ENCODE assay signal across 19 mouse cellular contexts in genomic region chr4:7979772-7980351, GRCm38 (mm10).
DNase-seq lines count a peak whose midpoint lies in the region; ATAC-seq lines count a peak whose summit lies in the region.
"Had no signal": no experiment of that assay in that cellular context is flagged by ENCODE, and none has a peak within 500 bp of the region (broad histone marks: within the 10 kb centered on the region; RNA-seq: fewer than 3 reads in every experiment).

No protein-coding gene starts in this region.

- DNase-seq in forebrain, embryonic 14.5 days (ENCODE audit: low spot score), result peak; percentile 32
- DNase-seq in midbrain, embryonic 11.5 days (ENCODE audit: low spot score, missing footprints), result no peak
- DNase-seq in kidney, adult 18-20 months, result no peak
- no peak for DNase-seq in adrenal gland, postnatal 4 days (ENCODE audit: low spot score in 2 of 2)
- DNase-seq: adrenal gland, adult 8-10 months; adrenal gland, postnatal 36 days; B cell, adult 2 months; cerebellum, adult 11-12 months; cerebellum, adult 9-10 months; cerebellum, postnatal 25 days; gastrocnemius, postnatal 10 days had no signal

- H3K36me3 ChIP-seq in forebrain, embryonic 14.5 days (ENCODE audit: control insufficient read depth, insufficient read depth, low read length), result no peaks in the 10 kb centered on the region
- H3K36me3 ChIP-seq in forebrain, embryonic 13.5 days (ENCODE audit: poor library complexity, severe bottlenecking), result no peaks in the 10 kb centered on the region
- no peaks in the 10 kb centered on the region for H3K36me3 ChIP-seq in midbrain, embryonic 13.5 days
- H3K36me3 ChIP-seq in midbrain, embryonic 11.5 days (ENCODE audit: control insufficient read depth, insufficient read depth, low read length), result no peaks in the 10 kb centered on the region
- no peaks in the 10 kb centered on the region for H3K36me3 ChIP-seq in midbrain, embryonic 16.5 days (ENCODE audit: control insufficient read depth, insufficient read depth, low read length)
- H3K36me3 ChIP-seq: embryonic facial prominence, embryonic 12.5 days; heart, embryonic 12.5 days; hindbrain, embryonic 10.5 days had no signal

- no peak for ATAC-seq in forebrain, embryonic 14.5 days
- no peak for ATAC-seq in forebrain, embryonic 13.5 days
- no peak for ATAC-seq in midbrain, embryonic 13.5 days
- ATAC-seq in midbrain, embryonic 11.5 days (ENCODE audit: low FRiP score), result no peak
- peak; percentile 32 for ATAC-seq in CD4-positive, CD25-positive, alpha-beta regulatory T cell, adult 4 months
- peak; percentile 54 for ATAC-seq in midbrain, embryonic 16.5 days
- ATAC-seq: intestine, embryonic 16.5 days had no signal

- H3K4me1 ChIP-seq in forebrain, embryonic 14.5 days (ENCODE audit: control insufficient read depth, insufficient read depth, low read length), result no peaks in the 10 kb centered on the region
- no peaks in the 10 kb centered on the region for H3K4me1 ChIP-seq in forebrain, embryonic 13.5 days
- H3K4me1 ChIP-seq in midbrain, embryonic 13.5 days (replicated peaks), result 0 out of 2 replicates have a peak, but pooled peaks cover 5% of the 10 kb centered on the region
- H3K4me1 ChIP-seq in midbrain, embryonic 11.5 days (ENCODE audit: control insufficient read depth, insufficient read depth, low read length), result peaks cover 2% of the 10 kb centered on the region; the same call in 1 of the 2 replicates
- no peaks in the 10 kb centered on the region for H3K4me1 ChIP-seq in midbrain, embryonic 16.5 days (ENCODE audit: control insufficient read depth, insufficient read depth, low read length)
- H3K4me1 ChIP-seq: embryonic facial prominence, embryonic 12.5 days; heart, embryonic 12.5 days; hindbrain, embryonic 10.5 days had no signal

- 79% methylated on average over 12 of the region's 12 CpGs for WGBS in forebrain, embryonic 14.5 days
- WGBS in forebrain, embryonic 13.5 days, result 79% methylated on average over 12 of the region's 12 CpGs
- WGBS in midbrain, embryonic 13.5 days, result 79% methylated on average over 12 of the region's 12 CpGs
- WGBS in midbrain, embryonic 11.5 days, result 90% methylated on average over 12 of the region's 12 CpGs
- 66% methylated on average over 12 of the region's 12 CpGs for WGBS in midbrain, embryonic 16.5 days

- no peaks in the 10 kb centered on the region for H3K9me3 ChIP-seq in forebrain, embryonic 14.5 days (replicated peaks; ENCODE audit: control insufficient read depth, low read length)
- H3K9me3 ChIP-seq in forebrain, embryonic 13.5 days (replicated peaks), result no peaks in the 10 kb centered on the region
- H3K9me3 ChIP-seq in midbrain, embryonic 13.5 days, result no peaks in the 10 kb centered on the region
- H3K9me3 ChIP-seq in midbrain, embryonic 11.5 days (ENCODE audit: control insufficient read depth, low read length), result no peaks in the 10 kb centered on the region
- no peaks in the 10 kb centered on the region for H3K9me3 ChIP-seq in midbrain, embryonic 16.5 days (replicated peaks; ENCODE audit: control insufficient read depth, low read length, poor library complexity, severe bottlenecking)
- H3K9me3 ChIP-seq: embryonic facial prominence, embryonic 12.5 days; heart, embryonic 12.5 days; hindbrain, embryonic 10.5 days had no signal

- H3K27me3 ChIP-seq in forebrain, embryonic 14.5 days (replicated peaks; ENCODE audit: control insufficient read depth, insufficient read depth, low read length), result no peaks in the 10 kb centered on the region
- no peaks in the 10 kb centered on the region for H3K27me3 ChIP-seq in forebrain, embryonic 13.5 days
- H3K27me3 ChIP-seq in midbrain, embryonic 13.5 days, result no peaks in the 10 kb centered on the region
- no peaks in the 10 kb centered on the region for H3K27me3 ChIP-seq in midbrain, embryonic 11.5 days (ENCODE audit: control insufficient read depth, insufficient read depth, low read length)
- H3K27me3 ChIP-seq in midbrain, embryonic 16.5 days (ENCODE audit: control insufficient read depth, insufficient read depth, low read depth, low read length), result no peaks in the 10 kb centered on the region
- H3K27me3 ChIP-seq: embryonic facial prominence, embryonic 12.5 days; heart, embryonic 12.5 days had no signal

- no peak overlapping the region for H3K9ac ChIP-seq in forebrain, embryonic 14.5 days (ENCODE audit: low read length)
- no peak overlapping the region for H3K9ac ChIP-seq in forebrain, embryonic 13.5 days
- no peak overlapping the region for H3K9ac ChIP-seq in midbrain, embryonic 13.5 days (replicated peaks)
- H3K9ac ChIP-seq in midbrain, embryonic 11.5 days (ENCODE audit: low read length), result no peak overlapping the region
- H3K9ac ChIP-seq in midbrain, embryonic 16.5 days (ENCODE audit: low read depth, low read length), result no peak overlapping the region
- H3K9ac ChIP-seq: embryonic facial prominence, embryonic 12.5 days; heart, embryonic 12.5 days had no signal

- no peak overlapping the region for H3K4me2 ChIP-seq in forebrain, embryonic 14.5 days (ENCODE audit: low read length)
- no peak overlapping the region for H3K4me2 ChIP-seq in forebrain, embryonic 13.5 days
- no peak overlapping the region for H3K4me2 ChIP-seq in midbrain, embryonic 13.5 days (replicated peaks)
- no peak overlapping the region for H3K4me2 ChIP-seq in midbrain, embryonic 11.5 days
- H3K4me2 ChIP-seq in midbrain, embryonic 16.5 days (ENCODE audit: low read length), result no peak overlapping the region
- H3K4me2 ChIP-seq: embryonic facial prominence, embryonic 12.5 days; heart, embryonic 12.5 days had no signal

- H3K27ac ChIP-seq in forebrain, embryonic 14.5 days (ENCODE audit: low read depth, low read length), result no peak overlapping the region
- H3K27ac ChIP-seq in forebrain, embryonic 13.5 days, result no peak overlapping the region
- 0 out of 2 replicates have a peak overlapping the region, but pooled peaks have one; percentile 2 for H3K27ac ChIP-seq in midbrain, embryonic 13.5 days
- no peak overlapping the region for H3K27ac ChIP-seq in midbrain, embryonic 11.5 days (ENCODE audit: low read depth, low read length)
- no peak overlapping the region for H3K27ac ChIP-seq in midbrain, embryonic 16.5 days (ENCODE audit: low read length)
- H3K27ac ChIP-seq: embryonic facial prominence, embryonic 12.5 days; hindbrain, embryonic 10.5 days had no signal

- H3K4me3 ChIP-seq in forebrain, embryonic 14.5 days (ENCODE audit: low read depth, low read length), result no peak overlapping the region
- H3K4me3 ChIP-seq in forebrain, embryonic 13.5 days, result no peak overlapping the region
- H3K4me3 ChIP-seq in midbrain, embryonic 13.5 days (replicated peaks), result no peak overlapping the region
- H3K4me3 ChIP-seq in midbrain, embryonic 11.5 days (ENCODE audit: low read depth, low read length), result no peak overlapping the region
- H3K4me3 ChIP-seq in midbrain, embryonic 16.5 days (ENCODE audit: low read depth, low read length), result no peak overlapping the region
- H3K4me3 ChIP-seq: embryonic facial prominence, embryonic 12.5 days; heart, embryonic 12.5 days; hindbrain, embryonic 10.5 days had no signal

Comparison
In these comparisons a context has a peak if more than half of its experiments do, and no peak if none do; other contexts are left out.
1. ATAC-seq: peak in CD4-positive, CD25-positive, alpha-beta regulatory T cell, adult 4 months (single experiment) and midbrain, embryonic 16.5 days (single experiment); none in forebrain, embryonic 14.5 days (single experiment), forebrain, embryonic 13.5 days (single experiment), midbrain, embryonic 13.5 days (single experiment) and midbrain, embryonic 11.5 days (single experiment).